Mouse (Mus musculus): ENCODE results near the gene Zfp213. TPM values are rescaled to one million over a fixed set of nuclear protein-coding genes. Genes with fewer than 3 reads are reported as not detected.
"Not testable (repeated sequence)": the region's sequence is repeated elsewhere in the genome, so short reads cannot be mapped to it uniquely, and the experiment has no call there.

Gene Zfp213
- polyA plus RNA-seq, 1 experiment from 2014 or later, result 21.7 TPM

DNA sequence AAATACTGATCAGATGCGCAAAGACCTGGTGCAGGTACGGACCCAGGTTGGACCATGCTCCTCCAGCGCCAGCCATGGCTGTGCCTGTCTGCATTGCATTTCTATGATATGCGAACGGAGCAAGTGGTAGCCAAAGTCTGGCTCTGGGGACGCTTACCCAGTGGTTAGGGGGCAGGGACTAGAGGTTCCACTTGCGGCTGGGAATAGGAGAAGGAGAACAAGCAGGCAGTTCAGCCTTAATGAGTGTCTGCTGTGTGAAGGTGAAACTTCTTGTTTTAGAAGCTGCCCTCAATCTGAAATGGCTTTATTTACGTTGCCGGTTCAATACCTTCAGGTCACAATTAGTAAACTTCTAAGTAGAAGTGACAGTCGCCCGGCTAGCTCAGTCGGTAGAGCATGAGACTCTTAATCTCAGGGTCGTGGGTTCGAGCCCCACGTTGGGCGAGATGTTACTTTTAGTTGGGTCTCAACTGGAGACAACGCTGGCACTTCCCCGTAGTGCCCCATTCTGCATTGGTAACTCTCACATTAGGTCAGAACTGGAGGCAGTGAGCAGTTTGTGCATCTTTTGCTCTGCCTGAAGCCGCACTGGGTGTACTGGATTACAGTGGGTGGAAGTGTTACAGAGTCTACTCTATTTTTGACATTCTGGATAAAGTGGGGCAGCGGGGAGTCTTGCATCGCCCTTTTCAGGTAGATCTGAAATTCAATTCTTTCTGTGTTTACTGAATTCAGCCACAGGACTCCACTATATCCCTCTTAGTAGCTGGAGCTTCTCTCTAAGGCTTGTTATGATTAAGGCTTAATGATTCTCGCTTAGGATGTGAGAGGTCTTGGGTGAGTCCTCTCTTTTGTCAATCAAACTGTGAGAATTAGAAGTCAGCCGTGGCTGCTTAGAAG lies 30.2 kb downstream of the Zfp213 start:
- not testable (repeated sequence) for H3K4me2 ChIP-seq (ENCODE audit: low read depth, low read length)

DNA sequence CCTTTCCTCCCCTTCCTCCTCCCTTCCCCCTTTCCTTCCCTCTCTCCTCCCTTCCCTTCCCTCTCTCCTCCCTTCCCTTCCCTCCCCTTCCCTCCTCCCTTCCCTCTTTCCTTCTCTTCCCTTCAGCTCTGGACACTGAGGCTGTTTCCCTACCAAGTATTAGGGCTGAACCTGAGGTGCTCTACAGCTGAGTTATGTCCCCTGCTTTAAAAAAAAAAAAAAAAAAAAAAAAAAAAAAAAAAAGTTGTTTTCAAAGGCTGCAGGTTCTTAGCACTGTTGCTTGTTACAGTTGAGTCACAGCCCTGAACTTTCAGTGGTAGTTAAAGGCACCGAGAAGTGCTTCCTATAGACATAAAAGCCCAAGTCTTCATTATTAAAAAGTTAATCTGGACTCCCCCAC lies 32.6 kb downstream of the Zfp213 start:
- 36% methylated on average over 1 of the region's 1 CpGs for WGBS

More for the DNA sequence above, 30.2 kb downstream of the Zfp213 start:
- H3K4me3 ChIP-seq (ENCODE audit: low read length); H3K27ac ChIP-seq (ENCODE audit: low read length); H3K4me1 ChIP-seq (replicated peaks; ENCODE audit: control insufficient read depth, insufficient read depth, low read length); ATAC-seq (ENCODE audit: low read depth); H3K36me3 ChIP-seq (ENCODE audit: control insufficient read depth, insufficient read depth, low read length); H3K9me3 ChIP-seq (ENCODE audit: control insufficient read depth, low read length); H3K9ac ChIP-seq (ENCODE audit: low read length): not testable (repeated sequence)
- WGBS, result 11% methylated on average over 10 of the region's 23 CpGs
- H3K27me3 ChIP-seq (ENCODE audit: control insufficient read depth, insufficient read depth, low read depth, low read length), result peaks cover 14% of the 10 kb centered on the region

DNA sequence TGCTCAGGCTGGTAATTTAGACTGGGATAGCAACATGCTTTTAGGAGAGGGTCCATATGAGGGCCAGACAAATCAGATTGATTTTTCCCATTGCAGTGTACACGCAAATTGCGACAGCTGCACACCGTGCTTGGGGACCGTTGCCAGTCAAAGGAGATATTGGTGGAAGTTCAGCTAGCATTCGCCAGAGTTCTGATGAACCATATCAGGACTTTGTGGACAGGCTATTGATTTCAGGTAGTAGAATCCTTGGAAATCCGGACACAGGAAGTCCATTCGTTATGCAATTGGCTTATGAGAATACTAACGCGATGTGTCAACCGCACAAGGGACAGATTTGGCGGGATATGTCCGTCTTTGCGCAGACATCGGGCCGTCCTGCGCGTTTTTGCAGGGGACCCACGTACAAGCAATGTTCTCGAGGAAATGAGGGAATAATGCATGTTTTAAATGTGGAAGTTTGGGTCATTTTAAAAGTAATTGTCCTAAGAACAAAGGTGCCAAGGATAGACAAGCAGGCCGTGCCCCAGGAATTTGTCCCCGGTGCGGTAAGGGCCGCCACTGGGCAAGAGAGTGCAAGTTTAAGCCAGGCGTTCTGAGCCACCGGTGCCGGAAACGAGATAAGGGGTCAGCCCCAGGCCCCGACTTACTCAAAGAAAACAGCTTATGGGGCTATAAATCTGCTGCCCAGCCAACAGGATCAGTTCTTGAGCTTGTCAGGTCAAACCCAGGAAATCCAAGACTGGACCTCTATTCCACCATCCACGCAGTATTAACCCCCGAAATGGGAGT lies 40.9 kb downstream of the Zfp213 start:
- H3K4me3 ChIP-seq (ENCODE audit: low read length); H3K27me3 ChIP-seq (ENCODE audit: control insufficient read depth, insufficient read depth, low read depth, low read length); H3K4me2 ChIP-seq (ENCODE audit: low read depth, low read length); H3K9me3 ChIP-seq (ENCODE audit: control insufficient read depth, low read length); H3K27ac ChIP-seq (ENCODE audit: low read length); H3K36me3 ChIP-seq (ENCODE audit: control insufficient read depth, insufficient read depth, low read length); ATAC-seq (ENCODE audit: low read depth); H3K4me1 ChIP-seq (replicated peaks; ENCODE audit: control insufficient read depth, insufficient read depth, low read length); H3K9ac ChIP-seq (ENCODE audit: low read length): not testable (repeated sequence)
- 59% methylated on average over 30 of the region's 30 CpGs for WGBS

More for the DNA sequence above, 32.6 kb downstream of the Zfp213 start:
- not testable (repeated sequence) for H3K4me3 ChIP-seq (ENCODE audit: low read length); H3K9me3 ChIP-seq (ENCODE audit: control insufficient read depth, low read length); ATAC-seq (ENCODE audit: low read depth); H3K27me3 ChIP-seq (ENCODE audit: control insufficient read depth, insufficient read depth, low read depth, low read length); H3K36me3 ChIP-seq (ENCODE audit: control insufficient read depth, insufficient read depth, low read length); H3K9ac ChIP-seq (ENCODE audit: low read length); H3K27ac ChIP-seq (ENCODE audit: low read length); H3K4me1 ChIP-seq (replicated peaks; ENCODE audit: control insufficient read depth, insufficient read depth, low read length); H3K4me2 ChIP-seq (ENCODE audit: low read depth, low read length)

DNA sequence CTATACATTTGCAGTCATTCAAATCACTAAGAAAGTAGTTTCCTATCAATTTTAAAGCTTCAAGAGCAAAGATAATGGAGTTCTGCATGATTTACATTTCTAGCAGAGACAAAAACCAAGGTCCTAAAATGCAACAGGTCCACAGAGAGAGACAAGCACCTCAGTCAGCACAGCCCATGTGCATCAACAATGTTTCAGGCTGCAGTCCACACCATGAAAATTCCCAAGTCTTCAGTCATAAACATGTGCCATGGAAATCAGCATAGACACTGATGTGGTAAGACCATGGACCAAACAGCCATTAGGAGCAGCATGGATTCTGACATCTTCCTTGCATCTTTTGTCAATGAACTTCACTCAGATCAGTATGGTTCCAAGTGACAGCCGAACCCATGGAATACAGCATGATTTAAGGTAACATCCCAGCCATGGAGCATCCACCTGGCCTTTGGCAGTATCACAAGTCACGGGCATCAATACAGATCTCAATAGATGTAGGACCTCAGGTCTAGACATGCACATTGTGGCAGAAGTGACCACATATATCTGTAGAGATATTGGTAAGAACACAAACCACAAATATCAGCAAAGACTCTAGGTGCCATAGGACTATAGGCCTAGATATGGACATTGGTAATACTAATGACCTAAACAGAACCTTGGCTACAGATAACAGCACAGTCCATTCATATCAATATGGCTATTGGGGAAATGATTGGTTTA lies 45.2 kb downstream of the Zfp213 start:
- no peaks in the 10 kb centered on the region for H3K4me1 ChIP-seq (replicated peaks; ENCODE audit: control insufficient read depth, insufficient read depth, low read length)
- WGBS, result 61% methylated on average over 2 of the region's 2 CpGs
- H3K4me2 ChIP-seq (ENCODE audit: low read depth, low read length), result no peak overlapping the region
- H3K36me3 ChIP-seq (ENCODE audit: control insufficient read depth, insufficient read depth, low read length), result no peaks in the 10 kb centered on the region
- H3K27ac ChIP-seq (ENCODE audit: low read length), result no peak overlapping the region
- no peak for ATAC-seq (ENCODE audit: low read depth)
- no peak overlapping the region for H3K9ac ChIP-seq (ENCODE audit: low read length)
- no peaks in the 10 kb centered on the region for H3K9me3 ChIP-seq (ENCODE audit: control insufficient read depth, low read length)
- H3K27me3 ChIP-seq (ENCODE audit: control insufficient read depth, insufficient read depth, low read depth, low read length), result no peaks in the 10 kb centered on the region
- no peak overlapping the region for H3K4me3 ChIP-seq (ENCODE audit: low read length)

Other genes starting within 250 kb of the Zfp213 start
- not detected in 2 replicates for gene Vmn2r115, start 220.5 kb downstream of the Zfp213 start, polyA plus RNA-seq (2015; fragmentation: Nextera tagmentation; extraction: Ambion mirVana)
- not detected in 2 replicates for gene Vmn2r116, start 179.6 kb downstream of the Zfp213 start, polyA plus RNA-seq (2015; fragmentation: Nextera tagmentation; extraction: Ambion mirVana)
- not detected in 2 replicates for gene Vmn2r117, start 84.5 kb downstream of the Zfp213 start, polyA plus RNA-seq (2015; fragmentation: Nextera tagmentation; extraction: Ambion mirVana)
- gene Zfp13, start 35.2 kb upstream of the Zfp213 start, polyA plus RNA-seq (2015; fragmentation: Nextera tagmentation; extraction: Ambion mirVana), result 12.9 TPM in 2 replicates
- gene Zscan10, start 36.6 kb upstream of the Zfp213 start, polyA plus RNA-seq (2015; fragmentation: Nextera tagmentation; extraction: Ambion mirVana), result 0.26 and 0.36 TPM in 2 replicates
- gene Mmp25, start 81.0 kb upstream of the Zfp213 start, polyA plus RNA-seq (2015; fragmentation: Nextera tagmentation; extraction: Ambion mirVana), result 0.49 and 0.78 TPM in 2 replicates
- gene Bicdl2, start 96.3 kb upstream of the Zfp213 start, polyA plus RNA-seq (2015; fragmentation: Nextera tagmentation; extraction: Ambion mirVana), result 4.3 and 4.7 TPM in 2 replicates
- gene Hcfc1r1, start 109.4 kb upstream of the Zfp213 start, polyA plus RNA-seq (2015; fragmentation: Nextera tagmentation; extraction: Ambion mirVana), result 88.4 and 90.6 TPM in 2 replicates
- gene Thoc6, start 109.6 kb upstream of the Zfp213 start, polyA plus RNA-seq (2015; fragmentation: Nextera tagmentation; extraction: Ambion mirVana), result 49.2 and 50.3 TPM in 2 replicates
- gene Tnfrsf12a, start 113.2 kb upstream of the Zfp213 start, polyA plus RNA-seq (2015; fragmentation: Nextera tagmentation; extraction: Ambion mirVana), result 22.0 and 23.1 TPM in 2 replicates
- 196 and 206 TPM in 2 replicates for gene Cldn6, start 115.0 kb upstream of the Zfp213 start, polyA plus RNA-seq (2015; fragmentation: Nextera tagmentation; extraction: Ambion mirVana)
- gene Cldn9, start 119.8 kb upstream of the Zfp213 start, polyA plus RNA-seq (2015; fragmentation: Nextera tagmentation; extraction: Ambion mirVana), result 2.4 and 2.6 TPM in 2 replicates
- 0.14 TPM in 1 of 2 replicates, not detected in the other for gene 1520401A03Rik, start 158.5 kb upstream of the Zfp213 start, polyA plus RNA-seq (2015; fragmentation: Nextera tagmentation; extraction: Ambion mirVana)
- gene Pkmyt1, start 162.1 kb upstream of the Zfp213 start, polyA plus RNA-seq (2015; fragmentation: Nextera tagmentation; extraction: Ambion mirVana), result 58.2 and 58.8 TPM in 2 replicates
- 51.8 and 52.7 TPM in 2 replicates for gene Paqr4, start 176.6 kb upstream of the Zfp213 start, polyA plus RNA-seq (2015; fragmentation: Nextera tagmentation; extraction: Ambion mirVana)
- 0.25 and 0.83 TPM in 2 replicates for gene Kremen2, start 181.6 kb upstream of the Zfp213 start, polyA plus RNA-seq (2015; fragmentation: Nextera tagmentation; extraction: Ambion mirVana)
- 61.3 and 65.2 TPM in 2 replicates for gene Flywch1, start 207.4 kb upstream of the Zfp213 start, polyA plus RNA-seq (2015; fragmentation: Nextera tagmentation; extraction: Ambion mirVana)
- gene Flywch2, start 221.8 kb upstream of the Zfp213 start, polyA plus RNA-seq (2015; fragmentation: Nextera tagmentation; extraction: Ambion mirVana), result 29.0 and 31.4 TPM in 2 replicates
- gene Srrm2, start 226.3 kb upstream of the Zfp213 start, polyA plus RNA-seq (2015; fragmentation: Nextera tagmentation; extraction: Ambion mirVana), result 411 and 414 TPM in 2 replicates